In genomic region chr1:171503250-171503591, GRCm38 (mm10) we compare ENCODE assay signal across 8 mouse cellular contexts. TPM values are rescaled to one million over a fixed set of nuclear protein-coding genes. Genes with fewer than 3 reads are reported as not detected.
A peak's percentile ranks its signal among the peaks of the same experiment; 100 is the strongest.
DNase-seq lines count a peak whose midpoint lies in the region; ATAC-seq and TF ChIP-seq lines count a peak whose summit lies in the region.

TSS of gene Alyref2 (plus strand) at chr1:171503478.

- no peaks in the 10 kb centered on the region for H3K27me3 ChIP-seq in Patski
- H3K27me3 ChIP-seq in hindbrain, embryonic 11.5 days (ENCODE audit: control insufficient read depth, insufficient read depth, low read length): no peaks in the 10 kb centered on the region

- peak within 1 kb of the TSS; percentile 88 for H3K27ac ChIP-seq in hindbrain, embryonic 11.5 days (ENCODE audit: low read depth, low read length)

- POLR2A ChIA-PET in Patski (lab: Charles Lee): interaction anchor here (1.4 kb wide), 1 partner anchor 10 kb away, joined by 6 read pairs; no protein-coding TSS in a partner anchor

- no peaks in the 10 kb centered on the region for H3K36me3 ChIP-seq in hindbrain, embryonic 11.5 days (ENCODE audit: control insufficient read depth, insufficient read depth, low read length)

- peak within 1 kb of the TSS; percentile 48 for H3K4me3 ChIP-seq in hindbrain, embryonic 11.5 days (ENCODE audit: low read depth, low read length)

- CTCF ChIA-PET in Patski (lab: Charles Lee): interaction anchor here (1.0 to 1.9 kb wide), 3 partner anchors 26 to 65 kb away, joined by 4 to 7 read pairs (median 4); no protein-coding TSS in a partner anchor

- H3K4me1 ChIP-seq in hindbrain, embryonic 11.5 days (replicated peaks; ENCODE audit: control insufficient read depth, insufficient read depth, low read length): no peaks in the 10 kb centered on the region; the same call in 1 of the 2 replicates

- WGBS in hindbrain, embryonic 11.5 days: under 1% methylated on average over 19 of the region's 19 CpGs

- peak within 1 kb of the TSS; percentile 62 for H3K9ac ChIP-seq in hindbrain, embryonic 11.5 days (ENCODE audit: low read depth, low read length)

- TF ChIP-seq CTCF in Patski (IDR thresholded peaks at IDR 0.05): no peak

- in situ Hi-C loops in Patski (cut with MboI; ENCODE audit: low pct_unique_long_range_greater_than_20kb): no loop called here

- DNase-seq in Patski (ENCODE audit: low read depth, low spot score): peak; percentile 89
- peak; percentile 93 for DNase-seq in cerebellum, adult 9-10 months
- peak; percentile 94 for DNase-seq in hindbrain, embryonic 11.5 days (ENCODE audit: low spot score)
- DNase-seq in layer of hippocampus, postnatal 10 days (ENCODE audit: low spot score in 2 of 2): peak; percentile 96
- DNase-seq in lung, postnatal 10 days: peak; percentile 97
- DNase-seq in retina, postnatal 7 days (ENCODE audit: low read depth, low spot score): peak; percentile 90
- peak; percentile 94 for DNase-seq in urinary bladder, postnatal 14 days (ENCODE audit: low spot score)

- ATAC-seq in Patski: peak; percentile 75
- peak; percentile 81 for ATAC-seq in frontal cortex, adult (ENCODE audit: low TSS enrichment)
- ATAC-seq in hindbrain, embryonic 11.5 days (ENCODE audit: low FRiP score): peak; percentile 91

- peak within 1 kb of the TSS; percentile 53 for H3K4me2 ChIP-seq in hindbrain, embryonic 11.5 days (replicated peaks; ENCODE audit: low read depth, low read length)

- no peaks in the 10 kb centered on the region for H3K9me3 ChIP-seq in hindbrain, embryonic 11.5 days (ENCODE audit: control insufficient read depth, low read length)

RNA-seq across cellular contexts. Expression of gene Alyref2, which starts in this region (rescaled TPM):
- polyA plus RNA-seq in Patski (2021): 5.5 TPM
- polyA plus RNA-seq in hindbrain, embryonic 11.5 days (2014; fragmentation: Nextera tagmentation; extraction: Ambion mirVana): 15.4 and 17.5 TPM in 2 replicates
- total RNA-seq in layer of hippocampus, postnatal 10 days (2021): 1 to 10 TPM; 8.5 to 9.0 TPM

Comparison
In these comparisons a context has a peak if more than half of its experiments do, and no peak if none do; other contexts are left out.
1. Peak in every context shown above with its lines: DNase-seq, ATAC-seq, H3K4me3 ChIP-seq and H3K27ac ChIP-seq.